Mouse (Mus musculus) urinary bladder, adult 18-20 months (tissue): ENCODE data around the gene Pspn.

Experiments used
- DNase-seq, 2 experiments: peaks; one replicate each; pipeline ENCODE4 v3.0.0; 2022; ENCODE audit warnings: low spot score in 2 of 2, mixed read lengths in 2 of 2

Pspn gene

DNA sequence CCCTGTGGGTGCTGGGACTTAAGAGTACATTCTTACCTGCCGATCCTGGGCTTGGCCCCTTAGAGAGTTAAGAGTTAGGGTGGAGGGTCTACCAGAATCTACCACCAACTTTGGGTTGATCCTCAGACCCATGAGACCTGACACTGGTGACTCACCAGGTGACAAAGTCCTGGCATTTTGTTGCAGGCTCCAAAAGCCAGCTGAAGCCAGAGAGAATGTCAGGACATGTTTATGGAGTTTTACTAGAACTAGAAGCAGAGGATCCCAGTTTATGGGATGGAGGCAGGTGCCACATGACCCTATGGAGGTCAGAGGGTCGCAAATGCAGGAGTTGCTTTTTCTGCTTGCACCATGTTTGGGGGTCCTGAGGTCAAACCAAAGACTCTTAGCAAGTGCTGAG is 3.3 kb downstream of the Pspn start:
- DNase-seq = no peak

DNA sequence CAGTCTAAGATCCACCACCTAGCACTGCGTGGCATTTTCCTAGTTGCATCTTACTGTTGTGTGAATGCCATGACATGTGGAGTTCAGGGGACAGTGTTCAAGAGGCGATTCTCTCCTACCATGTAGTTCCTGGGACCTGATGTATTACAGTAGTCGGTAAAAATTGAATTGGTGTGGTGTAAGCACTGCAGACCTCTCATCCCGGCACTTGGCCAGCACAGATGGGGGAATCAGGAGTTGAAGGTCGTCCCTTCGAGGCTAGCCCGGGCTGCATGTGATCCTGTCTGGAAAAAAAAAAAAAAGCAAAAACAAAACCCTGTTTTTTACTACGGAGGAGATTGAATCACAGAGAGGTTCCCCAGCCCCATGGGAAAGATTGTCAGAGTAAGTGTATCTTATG is 4.8 kb downstream of the Pspn start:
- no peak for DNase-seq

DNA sequence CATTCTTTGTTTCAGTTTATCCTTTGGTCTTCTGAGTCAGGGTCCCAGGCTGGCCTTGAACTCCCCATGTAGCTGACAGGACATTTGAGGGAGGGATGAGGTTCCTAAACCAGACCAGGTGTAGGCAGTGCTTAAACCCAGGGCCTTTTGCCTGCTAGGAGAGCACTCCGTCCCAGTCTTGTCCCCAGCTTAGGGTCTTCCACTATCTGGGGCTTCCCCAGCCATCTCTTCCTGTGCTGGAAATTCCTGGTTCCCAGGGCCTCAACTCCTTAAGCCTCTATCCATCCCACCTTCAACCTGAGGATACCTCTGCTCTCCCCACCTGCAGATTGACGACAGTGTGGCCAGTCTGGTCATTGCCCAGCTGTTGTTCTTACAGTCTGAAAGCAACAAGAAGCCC is 8.9 kb downstream of the Pspn start:
- DNase-seq = no peak

DNA sequence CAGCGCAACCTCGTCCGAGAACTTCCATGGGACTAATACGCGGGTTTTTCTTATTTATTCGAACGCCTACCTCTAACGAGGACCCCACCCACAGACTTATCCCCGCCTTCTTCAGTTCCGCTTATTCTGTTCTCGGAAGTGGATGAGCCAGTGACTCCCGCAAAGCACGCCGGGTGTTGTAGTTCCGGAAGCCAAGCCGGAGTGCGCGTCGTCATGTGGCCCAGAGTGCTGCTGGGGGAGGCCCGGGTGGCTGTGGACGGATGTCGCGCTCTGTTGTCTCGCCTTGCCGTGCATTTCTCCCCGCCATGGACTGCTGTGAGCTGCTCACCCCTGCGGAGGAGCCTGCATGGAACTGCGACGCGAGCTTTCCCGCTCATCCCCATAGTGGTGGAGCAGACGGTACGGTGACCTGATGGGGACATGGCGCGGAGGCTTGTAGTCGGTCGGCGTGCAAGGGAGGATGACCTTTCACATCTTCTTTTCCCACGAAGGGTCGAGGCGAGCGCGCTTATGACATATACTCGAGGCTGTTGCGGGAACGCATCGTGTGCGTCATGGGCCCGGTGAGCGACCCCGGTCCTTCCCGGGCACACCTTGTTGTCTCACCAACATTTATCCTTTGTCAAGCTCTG is 9.6 kb downstream of the Pspn start, which contains the start of gene Clpp:
Gene Clpp (plus strand): TSS at position 191 of the 632 bp plus-strand sequence.
- peak; percentile 91 to 94 for DNase-seq

DNA sequence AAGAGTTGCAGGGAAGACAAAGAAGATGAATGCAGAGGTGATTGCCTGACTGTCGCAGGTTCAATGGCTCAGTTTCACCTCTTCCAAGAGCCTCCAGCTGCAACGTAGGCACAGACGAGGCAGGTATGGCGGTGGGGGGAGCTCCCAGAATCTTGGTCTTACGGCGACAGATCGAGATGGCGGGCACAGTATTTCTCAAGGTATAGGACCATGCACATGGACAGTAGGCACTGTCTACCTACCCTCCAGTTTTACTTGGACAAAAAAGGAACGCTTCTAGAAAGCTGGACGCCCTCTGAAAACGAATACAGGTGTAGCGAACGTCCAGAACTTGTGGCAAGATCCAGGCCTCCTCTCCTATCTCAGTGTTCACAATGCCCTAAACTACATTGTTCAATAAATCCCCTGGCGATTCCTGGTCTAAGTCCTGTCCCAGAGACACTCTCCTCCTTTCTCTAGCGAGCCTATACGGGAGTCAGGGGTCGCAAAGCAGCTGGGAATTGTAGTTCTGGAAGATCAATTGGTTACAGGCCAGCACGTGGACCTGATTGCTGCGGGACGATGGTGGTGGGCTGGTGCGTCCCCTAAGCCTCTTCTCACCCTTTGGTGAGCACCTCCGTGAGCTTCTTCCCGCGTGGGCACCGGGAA is 10.2 kb downstream of the Pspn start:
- peak in 1 of 2 experiments; percentile 61 for DNase-seq

DNA sequence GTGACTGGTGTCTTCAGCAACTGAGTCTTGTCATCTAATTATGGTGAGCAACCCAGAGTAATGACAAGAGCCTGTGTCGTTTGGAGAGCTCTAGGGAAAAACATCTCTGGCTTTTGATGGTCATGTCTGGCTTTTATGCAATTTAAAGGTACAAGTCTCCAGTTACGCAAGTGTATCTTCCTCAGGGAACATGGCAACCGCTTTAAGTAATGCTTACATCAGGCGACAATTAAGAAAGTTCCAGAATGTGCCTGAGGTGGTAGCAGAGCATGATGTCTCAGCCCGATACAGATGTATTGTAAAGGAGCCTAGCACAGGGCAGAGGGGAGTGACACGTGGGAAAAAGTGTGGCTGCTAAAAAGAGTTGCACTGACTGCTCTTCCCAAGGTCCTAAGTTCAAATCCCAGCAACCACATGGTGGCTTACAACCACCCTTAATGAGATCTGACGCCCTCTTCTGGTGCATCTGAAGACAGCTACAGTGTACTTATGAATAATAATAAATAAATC is 10.8 kb downstream of the Pspn start:
- DNase-seq = no peak

DNA sequence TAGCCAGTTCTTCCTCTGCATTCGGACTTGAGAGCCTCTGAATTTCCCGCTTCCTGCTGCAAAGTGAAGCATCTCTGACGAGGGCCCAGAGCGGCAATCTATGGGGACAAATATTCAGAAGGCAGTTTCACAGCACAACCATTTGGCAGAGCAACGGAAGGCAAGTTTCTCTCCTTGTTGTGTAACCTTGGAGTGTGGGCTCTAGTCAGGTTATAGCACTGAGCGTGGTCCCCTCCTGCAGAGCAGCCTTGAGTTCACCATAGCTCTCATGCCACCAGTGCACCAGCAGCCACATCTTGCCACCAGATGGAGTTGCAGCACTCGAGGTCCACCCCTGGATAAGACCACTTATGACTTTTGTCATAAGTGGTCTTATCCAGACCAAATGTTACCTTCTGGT is 11.4 kb downstream of the Pspn start:
- no peak for DNase-seq

DNA sequence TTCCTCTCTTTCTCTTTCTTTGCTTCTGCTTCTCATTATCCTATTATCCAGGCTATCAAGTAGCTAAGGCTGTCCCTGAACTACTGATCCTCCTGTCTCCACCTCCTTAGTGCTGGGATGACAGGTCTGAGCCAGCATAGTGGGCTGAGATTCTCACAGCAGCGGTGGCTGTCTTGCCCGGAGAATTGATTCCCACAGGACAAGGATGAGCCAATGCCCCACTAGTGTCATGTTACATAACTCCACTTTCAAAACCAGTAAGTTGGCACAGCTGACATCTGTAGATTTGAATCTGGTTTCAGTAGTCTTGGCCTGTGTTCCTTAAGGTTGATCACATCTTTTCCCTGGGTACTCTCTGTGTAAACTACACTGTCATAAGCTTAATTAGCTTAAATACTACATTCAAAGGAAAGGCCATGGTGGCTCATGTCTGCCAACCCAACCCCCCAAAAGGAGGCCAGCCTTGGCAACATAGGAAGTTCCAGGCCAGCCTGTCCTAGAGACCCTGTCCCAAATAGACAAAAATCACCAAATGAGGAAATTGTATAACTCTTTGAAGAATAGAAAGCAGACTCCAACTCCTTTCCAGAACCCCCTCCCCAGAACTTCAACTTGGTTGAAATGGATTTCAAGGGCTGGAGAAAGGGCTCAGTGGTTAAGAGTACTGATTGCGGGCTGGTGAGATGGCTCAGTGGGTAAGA is 13.6 kb downstream of the Pspn start:
- no peak for DNase-seq

DNA sequence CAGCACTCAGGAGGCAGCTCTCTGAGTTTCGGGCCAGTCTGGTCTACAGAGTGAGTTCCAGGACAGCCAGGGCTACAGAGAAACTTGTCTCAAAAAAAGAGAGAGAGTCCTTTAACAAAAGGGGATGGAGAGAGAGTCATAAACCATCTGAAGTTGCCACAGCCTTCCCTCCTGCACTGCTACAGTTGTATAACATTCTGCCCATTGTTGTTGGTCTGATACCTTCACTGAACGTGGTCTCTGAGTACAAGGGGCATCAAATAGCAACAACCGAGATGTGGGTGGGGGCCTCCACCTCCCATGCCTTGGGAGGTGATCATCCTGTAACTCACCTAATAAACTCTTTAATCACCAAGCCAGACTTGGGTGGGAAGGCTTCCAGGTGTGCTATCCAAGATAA is 14.2 kb downstream of the Pspn start:
- DNase-seq = no peak

DNA sequence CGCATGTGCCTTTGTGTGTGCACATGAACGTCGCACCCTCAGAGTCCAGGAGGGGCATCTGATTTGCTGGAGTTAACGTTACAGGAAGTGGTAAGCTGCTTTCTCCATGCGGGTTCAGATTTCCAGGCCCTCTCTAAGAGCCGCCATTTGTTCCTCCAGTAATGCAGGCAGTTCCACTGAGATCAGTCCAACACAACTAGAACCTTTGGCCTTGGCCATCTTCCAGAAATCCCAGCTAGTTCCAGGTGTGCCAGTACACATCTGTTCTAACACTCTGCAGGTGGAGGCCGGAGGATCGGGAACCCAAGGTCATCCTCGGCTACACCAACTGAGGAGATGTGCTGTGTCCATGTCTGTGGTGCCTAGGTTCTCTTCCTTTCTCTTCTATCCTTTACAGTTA is 14.9 kb downstream of the Pspn start:
- no peak for DNase-seq

DNA sequence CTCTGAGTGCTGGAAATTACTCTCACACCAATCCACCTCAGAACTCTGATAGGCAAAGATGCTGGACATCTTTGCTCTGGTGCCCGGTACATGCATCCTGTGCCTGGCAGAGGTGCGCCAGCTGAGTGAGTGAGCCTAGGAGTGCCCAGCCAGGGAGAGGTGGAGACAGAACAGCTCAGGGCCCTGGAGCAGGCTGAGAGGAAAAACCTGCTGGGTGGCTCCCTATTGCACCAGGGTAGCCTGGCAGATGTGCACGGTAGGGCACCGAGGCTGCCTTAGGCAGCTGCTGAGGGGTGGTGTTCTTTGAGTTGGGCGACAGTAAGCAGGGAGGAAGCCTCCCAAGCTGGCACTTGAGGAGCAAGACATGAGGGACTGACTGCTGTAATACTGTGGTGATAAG is 17.8 kb downstream of the Pspn start, which contains the start of gene Acer1:
Gene Acer1 (minus strand): TSS at position 114 of the 400 bp plus-strand sequence.
- no peak for DNase-seq

DNA sequence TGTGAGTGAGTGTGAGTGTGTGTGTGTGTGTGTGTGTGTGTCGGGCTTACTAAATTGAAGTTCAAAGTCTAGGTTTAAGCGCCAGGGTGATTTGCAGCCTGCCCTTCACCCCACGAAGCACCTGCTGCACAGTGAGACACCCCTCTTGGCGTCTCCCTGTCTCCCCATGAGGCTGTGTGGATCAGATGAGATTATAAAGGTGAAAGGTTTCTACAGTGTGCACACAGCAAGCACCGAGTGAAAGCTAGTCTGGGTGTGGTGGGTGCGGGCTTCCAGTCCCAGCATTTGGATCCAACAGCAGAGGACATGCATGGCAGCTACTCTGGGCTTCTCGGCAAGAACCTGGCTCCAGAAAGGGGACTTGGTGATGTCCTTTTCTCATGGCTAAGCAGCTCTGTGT is 18.8 kb downstream of the Pspn start:
- no peak for DNase-seq

DNA sequence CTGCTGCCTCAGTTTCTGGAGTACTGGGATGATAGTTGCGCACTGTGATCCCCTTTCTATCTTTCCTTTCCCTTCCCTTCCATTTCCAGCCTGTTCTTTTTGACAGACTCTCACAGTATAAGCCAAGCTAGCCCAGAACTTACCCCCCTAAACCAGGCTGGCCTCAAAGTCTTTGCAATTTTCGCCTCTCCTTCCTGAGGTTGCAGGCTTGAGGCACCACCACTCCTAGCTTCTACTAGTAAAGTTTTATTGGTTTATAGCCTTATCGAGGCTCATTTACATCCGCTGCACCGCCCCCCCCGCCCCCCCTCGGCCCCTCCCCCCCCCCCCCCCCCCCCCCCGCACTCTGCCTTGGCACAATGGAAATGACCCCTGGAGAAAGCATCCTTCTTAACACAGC is 20.3 kb downstream of the Pspn start:
- DNase-seq = no peak

DNA sequence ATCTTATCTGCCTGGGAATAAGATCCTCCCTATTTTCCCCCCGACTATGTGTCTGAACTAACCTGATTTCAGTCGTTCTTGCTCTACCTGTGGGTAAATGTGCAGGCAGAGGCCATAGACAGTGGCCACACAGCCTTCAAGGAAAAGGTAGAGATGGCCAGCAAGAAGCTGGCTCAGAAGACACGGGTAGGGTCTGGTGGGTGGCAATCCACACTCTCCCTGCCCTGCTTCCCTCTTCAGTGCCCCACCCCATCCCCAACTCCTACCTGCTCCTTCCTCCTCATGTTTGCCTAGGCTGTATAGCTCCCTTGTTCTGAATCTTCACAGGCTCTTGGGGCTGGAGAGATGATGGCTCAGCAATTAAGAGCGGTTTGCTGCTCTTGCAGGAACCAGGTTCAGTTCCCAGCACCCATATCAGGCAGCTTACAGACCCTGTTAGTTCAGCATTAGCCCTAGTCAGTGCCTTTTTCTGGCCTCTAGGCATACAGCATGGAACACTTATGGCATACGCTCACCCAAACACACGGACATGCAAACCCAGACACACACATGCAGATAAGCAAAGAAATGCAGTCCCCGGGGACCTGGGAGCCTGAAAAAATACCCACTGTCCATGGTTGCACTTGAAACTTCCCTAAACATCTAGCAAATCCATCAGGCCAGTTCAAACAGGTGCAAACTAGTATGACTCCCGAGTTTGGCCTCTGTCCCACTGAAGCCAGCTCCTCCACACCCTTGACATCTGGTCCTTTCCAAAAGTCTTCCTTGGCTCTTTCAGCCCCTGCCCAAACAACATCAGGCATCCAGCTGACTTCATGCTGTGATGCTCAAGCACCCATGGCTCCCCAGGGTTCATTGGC is 23.1 kb downstream of the Pspn start:
- DNase-seq = no peak

DNA sequence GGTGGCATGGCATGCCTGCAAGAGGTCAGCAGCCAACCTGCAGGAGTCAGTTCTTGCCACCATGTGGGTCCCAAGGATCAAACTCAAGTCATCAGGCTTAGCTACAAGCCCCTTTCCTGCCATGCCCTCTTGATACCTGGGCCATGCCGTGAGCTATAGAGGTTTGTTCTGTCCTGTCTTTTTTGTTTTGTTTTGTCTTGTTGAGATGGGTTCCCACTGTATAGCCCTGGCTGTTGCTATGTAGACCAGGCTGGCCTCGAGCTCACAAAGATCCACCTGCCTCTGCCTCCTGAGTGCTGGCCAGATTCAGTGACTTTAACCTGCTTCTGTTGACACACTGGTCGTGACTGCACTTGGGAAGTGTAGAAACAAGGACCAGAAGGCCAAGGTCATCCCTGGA is 24.4 kb downstream of the Pspn start:
- DNase-seq = no peak

DNA sequence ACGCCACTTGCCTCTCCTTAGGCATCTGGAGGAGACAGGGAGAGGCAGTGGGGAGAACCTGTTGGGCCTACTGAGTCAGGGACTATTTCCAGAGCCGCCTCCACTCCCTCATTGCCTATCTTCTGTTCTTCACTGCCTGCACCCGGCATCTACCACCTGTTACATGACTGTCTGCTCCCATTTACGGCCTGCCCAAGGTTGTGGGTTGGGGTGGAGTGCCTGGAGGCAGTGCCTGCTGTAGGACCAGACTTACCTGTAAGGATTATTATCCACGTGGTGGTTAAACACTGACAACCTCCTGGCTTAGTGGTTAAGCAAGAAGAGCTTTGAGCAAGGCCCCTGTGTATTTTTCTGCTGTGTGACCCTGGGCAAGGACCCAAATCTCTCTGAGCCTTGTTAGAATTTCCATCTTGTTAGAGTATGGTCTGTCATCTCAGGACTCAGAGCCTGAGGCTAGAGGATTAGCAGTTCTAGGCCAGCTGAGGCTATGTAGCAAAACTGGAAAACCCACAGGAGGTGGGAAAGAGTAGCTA is 25.0 kb downstream of the Pspn start:
- DNase-seq = no peak

DNA sequence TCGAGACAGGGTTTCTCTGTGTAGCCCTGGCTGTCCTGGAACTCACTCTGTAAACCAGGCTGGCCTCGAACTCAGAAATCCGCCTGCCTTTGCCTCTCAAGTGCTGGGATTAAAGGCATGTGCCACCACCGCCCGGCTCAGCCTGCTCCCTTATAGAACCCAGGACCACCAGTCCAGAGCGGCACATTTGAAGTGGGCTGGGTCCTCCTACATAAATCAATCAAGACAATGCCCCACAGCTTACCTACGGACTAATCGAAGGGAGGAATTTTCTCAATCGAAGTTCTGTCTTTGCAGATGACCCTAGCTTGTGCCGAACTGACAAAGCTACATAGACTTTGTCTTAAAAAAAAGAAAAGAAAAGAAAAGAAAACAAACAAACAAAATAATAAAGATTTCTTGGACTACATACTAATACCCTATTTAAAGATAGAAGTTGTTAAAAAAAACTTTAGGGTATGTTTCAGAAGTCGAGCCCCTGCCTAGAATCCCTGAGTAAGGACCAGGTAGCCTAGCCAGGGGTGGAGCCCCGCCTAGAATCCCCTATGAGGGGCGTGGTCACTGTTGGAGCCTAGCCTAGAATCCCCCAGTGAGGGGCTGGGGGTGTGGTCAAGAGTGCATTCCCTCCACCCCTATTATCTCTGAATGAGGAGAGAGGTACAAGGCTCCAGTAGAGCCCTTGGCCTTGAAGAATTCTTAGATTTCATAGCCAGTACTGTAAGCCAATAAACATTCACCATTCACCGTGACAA is 25.7 kb downstream of the Pspn start:
- no peak for DNase-seq

DNA sequence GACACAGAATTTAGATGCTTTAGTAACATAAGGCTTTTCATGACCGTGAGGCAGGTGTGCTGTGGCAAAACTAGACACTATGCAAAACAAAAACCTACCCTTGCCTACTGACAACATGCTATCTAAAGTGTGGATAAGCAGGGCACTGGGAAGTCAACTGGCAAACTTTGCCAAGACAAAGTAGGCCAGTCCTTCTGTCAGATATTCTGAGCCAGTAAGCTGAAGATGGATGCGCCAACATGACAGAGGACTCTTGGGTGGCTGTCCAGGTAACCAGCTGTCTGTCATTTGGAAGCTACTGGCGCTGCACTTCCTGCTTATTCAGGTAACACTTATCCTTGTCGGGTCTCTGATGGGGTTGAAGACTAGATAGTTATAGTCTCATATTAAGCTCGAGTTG is 29.7 kb downstream of the Pspn start:
- DNase-seq = no peak

DNA sequence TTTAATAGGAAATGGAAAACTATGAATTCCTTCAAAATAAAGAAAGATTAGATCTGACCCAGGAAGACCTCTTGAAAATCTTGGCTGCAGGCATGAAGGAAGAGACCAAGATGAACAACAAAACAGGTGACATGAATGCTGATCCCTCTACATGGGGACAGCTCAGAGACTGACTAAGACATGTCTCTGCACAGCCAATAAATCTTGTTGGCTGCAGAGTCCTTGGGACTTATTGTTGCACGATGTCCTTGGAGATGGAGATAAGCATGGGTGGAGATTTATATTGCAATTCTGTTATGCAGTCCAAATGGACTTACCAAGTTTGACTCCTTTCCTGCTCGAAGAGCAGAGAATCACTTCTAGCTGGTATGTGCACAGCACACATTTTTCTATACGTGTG is 30.5 kb downstream of the Pspn start:
- DNase-seq = no peak

DNA sequence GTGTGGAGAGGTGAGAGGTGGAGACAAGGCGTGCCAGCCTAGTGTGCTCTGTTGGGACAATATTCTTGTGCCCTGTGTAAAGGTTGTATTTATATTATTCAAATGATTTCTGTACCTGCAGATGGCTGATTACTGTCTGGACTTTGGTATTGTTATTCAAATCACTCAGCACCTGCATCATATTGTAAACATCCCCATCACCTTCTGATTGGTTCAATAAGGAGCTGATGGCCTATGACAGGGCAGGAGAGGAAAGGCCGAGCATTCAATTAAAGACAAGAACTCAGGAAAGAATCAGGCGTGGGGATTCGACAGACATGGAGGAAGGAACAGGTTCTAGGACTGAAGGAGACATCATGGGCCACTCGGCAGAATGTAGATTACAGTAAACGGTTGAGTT is 36.2 kb downstream of the Pspn start:
- no peak for DNase-seq
